Mouse (Mus musculus) urinary bladder, postnatal 36 days (tissue): ENCODE results near the gene Olfr384.
"Not testable (repeated sequence)": the region's sequence is repeated elsewhere in the genome, so short reads cannot be mapped to it uniquely, and the experiment has no call there.

Experiments used
- DNase-seq, 2 experiments: peaks; one replicate each; pipeline ENCODE4 v3.0.0; 2022; ENCODE audit warnings: low spot score in 2 of 2, mixed read lengths in 1 of 2

Olfr384 gene

GRCm38 (mm10) chr11:73598294-73598693 is at the start of gene Olfr384:
Gene Olfr384 (plus strand): TSS chr11:73598594.
- no peak for DNase-seq

DNA sequence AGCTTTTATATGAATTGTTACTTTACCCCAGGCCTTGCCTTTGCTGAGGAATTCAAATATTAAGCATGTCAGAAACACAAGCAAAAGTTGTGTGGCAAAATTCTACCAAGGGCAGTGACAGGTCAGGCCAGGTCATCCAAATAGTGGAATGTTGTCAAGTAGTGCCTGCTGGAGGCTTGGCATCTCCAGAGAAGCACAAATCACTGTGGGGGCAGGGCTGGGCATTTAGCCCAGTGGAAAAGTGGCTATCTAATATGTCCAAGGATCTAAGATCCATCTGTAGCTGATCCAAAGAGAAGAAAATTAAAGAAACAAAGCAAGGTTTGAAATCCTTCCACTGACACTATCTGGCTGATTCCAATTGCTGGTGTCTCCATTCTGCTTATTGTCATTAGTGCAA is 18.5 kb upstream of the Olfr384 start:
- no peak for DNase-seq

DNA sequence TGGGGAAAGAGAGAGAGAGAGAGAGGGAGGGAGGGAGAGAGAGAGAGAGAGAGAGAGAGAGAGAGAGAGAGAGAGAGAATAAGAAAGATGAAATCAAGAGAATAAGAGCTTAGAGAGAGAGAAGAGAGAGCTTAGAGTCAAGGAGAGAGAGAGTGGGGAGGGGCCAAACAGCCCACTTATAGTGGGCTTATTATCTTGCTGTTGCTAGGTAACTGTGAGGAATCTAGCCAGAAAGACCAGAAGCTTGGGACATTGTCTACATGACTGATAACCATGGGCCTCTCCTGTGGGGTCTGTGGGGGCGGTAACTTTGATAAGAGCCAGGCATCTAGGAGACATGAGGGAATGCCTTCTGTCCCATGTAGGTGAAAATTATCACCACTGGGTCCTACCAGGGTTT is 15.2 kb upstream of the Olfr384 start:
- not testable (repeated sequence) for DNase-seq

DNA sequence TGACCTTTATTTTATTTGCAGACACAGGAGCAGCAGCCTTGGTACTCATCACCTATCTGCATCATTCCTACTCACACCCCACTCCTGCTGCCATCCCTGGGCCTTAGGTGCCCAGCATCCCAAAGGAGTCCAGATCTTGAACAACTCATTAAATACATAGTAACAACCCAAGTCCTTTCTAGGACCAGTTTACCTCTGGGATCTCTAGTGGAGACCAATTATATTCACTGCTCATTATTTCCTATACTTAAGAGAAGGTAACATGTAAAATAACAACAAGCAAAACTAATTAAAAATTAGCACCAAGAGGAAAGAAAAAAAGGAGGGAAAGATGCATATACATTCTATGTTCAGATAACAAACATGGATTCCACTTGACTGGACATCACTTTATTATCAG is 5.5 kb upstream of the Olfr384 start, which contains the start of gene Olfr385:
TSS of gene Olfr385 (minus strand) at position 101 of the 400 bp plus-strand sequence.
- no peak for DNase-seq
